Mouse (Mus musculus): ENCODE data around the gene Tmem175.

DNA sequence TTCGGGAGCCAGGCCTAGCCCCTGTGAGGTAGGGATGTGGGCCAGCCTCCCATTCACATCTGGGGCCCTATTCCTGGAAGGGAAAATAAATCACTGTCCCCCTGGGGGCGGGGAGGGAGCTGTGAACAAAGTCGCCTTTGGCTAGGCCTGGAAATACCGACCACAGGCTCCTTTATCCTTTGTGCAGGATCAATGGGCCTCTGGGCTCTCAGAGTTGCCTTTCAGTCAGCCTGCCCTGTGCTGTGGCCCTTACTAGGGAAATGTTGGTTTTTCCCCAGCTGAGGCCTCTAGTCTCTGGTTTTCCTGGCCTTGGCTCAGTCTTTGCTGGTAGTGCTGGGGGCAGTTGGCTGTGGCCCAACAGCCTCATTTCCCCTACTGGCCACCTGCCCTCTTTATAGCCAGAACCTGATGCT, 67.8 kb downstream of the Tmem175 start:
- TF ChIP-seq POLR2A (IDR thresholded peaks at IDR 0.05; ENCODE audit: insufficient read depth, low read depth, low read length) (no peak), CTCF (IDR thresholded peaks at IDR 0.05; ENCODE audit: insufficient read depth, low read depth, low read length) (no peak)
